Mouse (Mus musculus): ENCODE measurements around the gene Aen.

- no peak for TF ChIP-seq POLR2A (IDR thresholded peaks at IDR 0.05; ENCODE audit: control insufficient read depth, low read depth, low read length)
- no peak for TF ChIP-seq CTCF (IDR thresholded peaks at IDR 0.05; ENCODE audit: control insufficient read depth, insufficient read depth, insufficient replicate concordance, low read depth, low read length)
Measured at GRCm38 (mm10) chr7:78955086-78955485, 59.4 kb downstream of the Aen start.
